Mouse (Mus musculus) heart, embryonic 12.5 days (tissue): ENCODE results near the gene Cavin4. TPM values are rescaled to one million over a fixed set of nuclear protein-coding genes. Genes with fewer than 3 reads are reported as not detected.

Experiments
- polyA plus RNA-seq: library from polyadenylated mRNA; unstranded; fragments of >200 nt; fragmentation: Nextera tagmentation; extraction: Ambion mirVana; gene quantifications from 2 replicates; pipeline ENCODE4 v1.2.1, GENCODE M21; 2016

The Cavin4 gene
- polyA plus RNA-seq, 1 experiment from 2014 or later, result 1.7 TPM

Other genes with a start within 250 kb of the Cavin4 start
- 37.9 and 39.1 TPM in 2 replicates for gene Tex10, start 190.1 kb upstream of the Cavin4 start, polyA plus RNA-seq
- 30.7 and 31.2 TPM in 2 replicates for gene Msantd3, start 123.6 kb upstream of the Cavin4 start, polyA plus RNA-seq
- 54.8 and 55.4 TPM in 2 replicates for gene Tmeff1, start 78.3 kb upstream of the Cavin4 start, polyA plus RNA-seq